Comparison of ENCODE assay signal across 9 mouse cellular contexts in the genomic region with DNA sequence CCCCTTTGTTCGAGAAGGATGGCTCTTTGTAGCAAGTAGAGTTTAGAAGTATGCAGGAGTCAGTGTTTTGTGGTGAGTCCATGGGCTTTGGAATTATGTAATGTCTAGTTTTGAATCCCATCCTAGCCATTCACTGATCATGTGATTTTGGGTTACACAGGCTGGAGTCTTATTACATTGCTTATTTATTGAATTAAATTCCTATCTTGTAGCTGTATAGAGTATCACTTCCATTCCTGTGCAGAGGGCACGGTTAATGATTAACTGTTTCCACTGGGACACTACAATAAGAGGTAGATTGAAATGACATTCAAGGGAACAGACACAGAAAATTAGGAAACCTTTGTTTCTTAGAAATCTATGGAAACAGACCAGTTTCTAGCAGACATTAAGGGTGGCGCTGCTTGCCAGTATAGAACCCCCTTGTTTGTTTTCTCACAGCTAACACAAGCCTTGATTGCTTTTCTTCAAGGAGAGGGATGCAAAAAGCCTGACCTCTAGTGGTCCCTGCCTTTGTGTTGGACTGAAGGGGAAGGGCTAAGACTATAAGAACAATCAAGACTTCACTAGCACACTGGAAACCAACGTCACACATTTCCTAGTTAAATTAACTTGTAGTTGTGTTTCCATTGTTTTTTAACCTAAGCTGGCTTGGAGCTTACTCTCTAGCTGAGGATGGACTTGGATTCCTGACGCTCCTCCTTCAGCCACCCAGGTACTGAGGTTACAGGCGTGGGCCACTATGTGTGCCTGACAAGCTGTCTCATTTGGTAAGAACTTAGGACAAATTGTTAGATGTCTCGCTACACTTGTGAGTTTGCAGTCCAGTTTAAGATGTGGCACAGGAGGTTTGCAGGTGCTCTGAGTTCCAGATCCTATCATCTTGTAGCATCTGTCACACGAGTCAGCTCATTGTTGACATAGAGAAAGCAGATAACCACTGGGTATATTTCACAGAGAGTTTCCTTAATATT.
DNase-seq lines count a peak whose midpoint lies in the region; TF ChIP-seq lines count a peak whose summit lies in the region.
"Had no signal": no experiment of that assay in that cellular context is flagged by ENCODE, and none has a peak within 500 bp of the region (broad histone marks: within the 10 kb centered on the region; RNA-seq: fewer than 3 reads in every experiment).

No protein-coding gene starts in this region.

- no peak for TF ChIP-seq CTCF in testis, adult 2 months (IDR thresholded peaks at IDR 0.05; ENCODE audit: control insufficient read depth, insufficient read depth, insufficient replicate concordance, low read depth, low read length)
- no peak for TF ChIP-seq CTCF in small intestine, adult 2 months (IDR thresholded peaks at IDR 0.05; ENCODE audit: extremely low read depth, insufficient read length, insufficient replicate concordance, low read depth, low read length)

- H3K36me3 ChIP-seq in testis, adult 2 months (ENCODE audit: control insufficient read depth, insufficient read depth, low read length), result no peaks in the 10 kb centered on the region
- no peaks in the 10 kb centered on the region for H3K36me3 ChIP-seq in small intestine, adult 2 months (ENCODE audit: control insufficient read depth, insufficient read depth, low read length)
- H3K36me3 ChIP-seq: heart, embryonic 15.5 days had no signal

- no peak for TF ChIP-seq POLR2A in testis, adult 2 months (IDR thresholded peaks at IDR 0.05; ENCODE audit: control insufficient read depth, low read depth, low read length)
- no peak for TF ChIP-seq POLR2A in small intestine, adult 2 months (IDR thresholded peaks at IDR 0.05; ENCODE audit: low read depth, low read length)

- H3K27me3 ChIP-seq in testis, adult 2 months (ENCODE audit: control insufficient read depth, insufficient read depth, low read length), result no peaks in the 10 kb centered on the region
- H3K27me3 ChIP-seq in small intestine, adult 2 months (ENCODE audit: control insufficient read depth, insufficient read depth, low read length), result no peaks in the 10 kb centered on the region
- H3K27me3 ChIP-seq: heart, embryonic 15.5 days had no signal

- H3K4me3 ChIP-seq in testis, adult 2 months (ENCODE audit: control insufficient read depth, low read depth, low read length), result no peak overlapping the region
- no peak overlapping the region for H3K4me3 ChIP-seq in small intestine, adult 2 months (ENCODE audit: low read depth, low read length)
- H3K4me3 ChIP-seq: heart, embryonic 15.5 days had no signal

- 21% methylated on average over 8 of the region's 8 CpGs for WGBS in small intestine, adult 2 months

- no peaks in the 10 kb centered on the region; the same call in 1 of the 2 replicates for H3K4me1 ChIP-seq in testis, adult 2 months (ENCODE audit: control insufficient read depth, insufficient read depth, low read length)
- H3K4me1 ChIP-seq in small intestine, adult 2 months (ENCODE audit: control insufficient read depth, insufficient read depth, insufficient read length, low read length), result peaks cover 14% of the 10 kb centered on the region; the same call in 1 of the 2 replicates

- 0 out of 2 replicates have a peak overlapping the region, but pooled peaks have one; percentile 17 for H3K27ac ChIP-seq in testis, adult 2 months (ENCODE audit: control insufficient read depth, insufficient read depth, low read depth, low read length)
- peak overlapping the region; percentile 33; the same call in 1 of the 2 replicates for H3K27ac ChIP-seq in small intestine, adult 2 months (ENCODE audit: insufficient read depth, low read depth, low read length)
- H3K27ac ChIP-seq: heart, embryonic 15.5 days had no signal

- peak; percentile 58 to 65 for DNase-seq in cerebellum, postnatal 14 days
- no peak for DNase-seq in cerebellum, adult 11-12 months
- DNase-seq in testis, postnatal 14 days (ENCODE audit: low spot score), result no peak
- peak; percentile 46 to 57 for DNase-seq in kidney, adult 8-10 months
- no peak for DNase-seq in T-cell, adult 2 months (ENCODE audit: low spot score)
- DNase-seq in layer of hippocampus, postnatal 25 days (ENCODE audit: extremely low spot score in 1 of 2, low spot score in 1 of 2), result no peak

Comparison
In these comparisons a context has a peak if more than half of its experiments do, and no peak if none do; other contexts are left out.
1. DNase-seq: peak in cerebellum, postnatal 14 days (2 of 2) and kidney, adult 8-10 months (2 of 2); none in cerebellum, adult 11-12 months (single experiment), testis, postnatal 14 days (single experiment), T-cell, adult 2 months (single experiment) and layer of hippocampus, postnatal 25 days (0 of 2).